Mouse (Mus musculus): Measurements from ENCODE around the gene Sntb2. TPM values are rescaled to one million over a fixed set of nuclear protein-coding genes. Genes with fewer than 3 reads are reported as not detected.

Sntb2 gene
- polyA plus RNA-seq, 1 experiment, result 8.7 TPM

- Histone ChIP-seq H3K4me1 (ENCODE audit: control insufficient read depth, insufficient read depth, low read length) (peaks cover 6% of the 10 kb centered on the region), H3K27ac (ENCODE audit: insufficient read depth, low read length) (no peak overlapping the region), H3K4me3 (ENCODE audit: insufficient read depth, low read length) (no peak overlapping the region)
- no peak for TF ChIP-seq POLR2A (IDR thresholded peaks at IDR 0.05; ENCODE audit: extremely low read depth, insufficient read depth, low read length)
- no peak for TF ChIP-seq CTCF (IDR thresholded peaks at IDR 0.05; ENCODE audit: extremely low read depth, insufficient read depth, low read length)
Measured at GRCm38 (mm10) chr8:106941806-106942205, 6.3 kb downstream of the Sntb2 start.

GRCm38 (mm10) chr8:106943874-106944418 is 8.4 kb downstream of the Sntb2 start:
- H3K4me1 ChIP-seq (ENCODE audit: control insufficient read depth, insufficient read depth, low read length), result peaks cover 5% of the 10 kb centered on the region
- TF ChIP-seq CTCF (IDR thresholded peaks at IDR 0.05; ENCODE audit: extremely low read depth, insufficient read depth, low read length) (no peak), POLR2A (IDR thresholded peaks at IDR 0.05; ENCODE audit: extremely low read depth, insufficient read depth, low read length) (no peak)
- no peak overlapping the region for H3K4me3 ChIP-seq (ENCODE audit: insufficient read depth, low read length)
- no peak overlapping the region for H3K27ac ChIP-seq (ENCODE audit: insufficient read depth, low read length)

GRCm38 (mm10) chr8:106944756-106945155 is 9.2 kb downstream of the Sntb2 start:
- TF ChIP-seq POLR2A (IDR thresholded peaks at IDR 0.05; ENCODE audit: extremely low read depth, insufficient read depth, low read length), result no peak
- TF ChIP-seq CTCF (IDR thresholded peaks at IDR 0.05; ENCODE audit: extremely low read depth, insufficient read depth, low read length), result no peak
- Histone ChIP-seq H3K27ac (ENCODE audit: insufficient read depth, low read length) (no peak overlapping the region), H3K4me3 (ENCODE audit: insufficient read depth, low read length) (no peak overlapping the region), H3K4me1 (ENCODE audit: control insufficient read depth, insufficient read depth, low read length) (peaks cover 3% of the 10 kb centered on the region)

- H3K27ac ChIP-seq (ENCODE audit: insufficient read depth, low read length), result no peak overlapping the region
- peaks cover 3% of the 10 kb centered on the region for H3K4me1 ChIP-seq (ENCODE audit: control insufficient read depth, insufficient read depth, low read length)
- no peak for TF ChIP-seq POLR2A (IDR thresholded peaks at IDR 0.05; ENCODE audit: extremely low read depth, insufficient read depth, low read length)
- no peak for TF ChIP-seq CTCF (IDR thresholded peaks at IDR 0.05; ENCODE audit: extremely low read depth, insufficient read depth, low read length)
- no peak overlapping the region for H3K4me3 ChIP-seq (ENCODE audit: insufficient read depth, low read length)
Measured at GRCm38 (mm10) chr8:106948678-106949243, 13.2 kb downstream of the Sntb2 start.

DNA sequence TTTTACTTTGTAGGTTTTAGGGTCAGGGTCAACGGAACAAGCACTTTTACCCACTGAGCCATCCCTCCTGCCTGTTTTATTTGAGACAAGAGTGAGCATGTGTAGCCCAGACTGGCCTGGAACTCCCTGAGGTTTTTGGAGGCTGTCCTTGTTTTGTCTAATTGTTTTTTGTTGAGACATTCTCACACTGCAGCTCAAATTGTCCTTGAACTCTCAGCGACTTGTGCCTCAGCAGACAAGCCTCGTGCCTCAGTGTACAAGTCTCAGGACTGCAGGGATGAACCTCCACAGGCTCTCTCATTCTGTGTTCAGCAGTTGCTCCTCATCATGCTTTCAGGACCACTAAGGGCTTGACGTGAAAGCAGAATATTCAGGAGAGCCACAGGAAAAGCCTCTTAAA is 16.2 kb downstream of the Sntb2 start:
- Histone ChIP-seq H3K27ac (ENCODE audit: insufficient read depth, low read length) (no peak overlapping the region), H3K4me1 (ENCODE audit: control insufficient read depth, insufficient read depth, low read length) (no peaks in the 10 kb centered on the region; the same call in 1 of the 2 replicates), H3K4me3 (ENCODE audit: insufficient read depth, low read length) (no peak overlapping the region)
- TF ChIP-seq CTCF (IDR thresholded peaks at IDR 0.05; ENCODE audit: extremely low read depth, insufficient read depth, low read length), result no peak

GRCm38 (mm10) chr8:106953571-106953970 is 18.0 kb downstream of the Sntb2 start:
- Histone ChIP-seq H3K4me3 (ENCODE audit: insufficient read depth, low read length) (no peak overlapping the region), H3K27ac (ENCODE audit: insufficient read depth, low read length) (no peak overlapping the region), H3K4me1 (ENCODE audit: control insufficient read depth, insufficient read depth, low read length) (no peaks in the 10 kb centered on the region; the same call in 1 of the 2 replicates)
- TF ChIP-seq CTCF (IDR thresholded peaks at IDR 0.05; ENCODE audit: extremely low read depth, insufficient read depth, low read length) (no peak), POLR2A (IDR thresholded peaks at IDR 0.05; ENCODE audit: extremely low read depth, insufficient read depth, low read length) (no peak)

GRCm38 (mm10) chr8:106957086-106957485 is 21.5 kb downstream of the Sntb2 start:
- H3K4me1 ChIP-seq (ENCODE audit: control insufficient read depth, insufficient read depth, low read length), result 0 out of 2 replicates have a peak, but pooled peaks cover 1% of the 10 kb centered on the region
- no peak overlapping the region for H3K27ac ChIP-seq (ENCODE audit: insufficient read depth, low read length)
- H3K4me3 ChIP-seq (ENCODE audit: insufficient read depth, low read length), result no peak overlapping the region
- TF ChIP-seq CTCF (IDR thresholded peaks at IDR 0.05; ENCODE audit: extremely low read depth, insufficient read depth, low read length), result no peak
- TF ChIP-seq POLR2A (IDR thresholded peaks at IDR 0.05; ENCODE audit: extremely low read depth, insufficient read depth, low read length), result no peak

DNA sequence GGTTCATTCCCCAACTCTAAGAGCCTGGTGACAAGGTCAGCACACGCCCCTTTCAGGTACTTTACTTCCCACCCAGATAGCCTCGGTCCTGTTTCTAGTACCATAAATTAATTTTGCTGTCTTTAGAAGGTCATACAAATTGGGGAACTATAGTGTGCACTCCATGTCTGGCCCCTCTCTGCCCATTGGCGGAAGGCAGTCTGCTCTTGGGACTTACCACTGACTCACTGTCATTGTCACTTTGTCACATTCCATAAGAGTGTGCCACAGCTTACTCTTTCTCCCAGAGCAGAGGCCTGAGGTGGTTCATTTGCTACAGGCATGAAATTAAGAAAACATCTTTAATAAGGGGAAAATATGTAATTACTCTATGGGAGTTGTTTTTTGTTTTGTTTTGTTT is 22.7 kb downstream of the Sntb2 start:
- TF ChIP-seq CTCF (IDR thresholded peaks at IDR 0.05; ENCODE audit: extremely low read depth, insufficient read depth, low read length) (no peak), POLR2A (IDR thresholded peaks at IDR 0.05; ENCODE audit: extremely low read depth, insufficient read depth, low read length) (no peak)
- Histone ChIP-seq H3K27ac (ENCODE audit: insufficient read depth, low read length) (no peak overlapping the region), H3K4me3 (ENCODE audit: insufficient read depth, low read length) (no peak overlapping the region), H3K4me1 (ENCODE audit: control insufficient read depth, insufficient read depth, low read length) (peaks cover 1% of the 10 kb centered on the region; the same call in 1 of the 2 replicates)

DNA sequence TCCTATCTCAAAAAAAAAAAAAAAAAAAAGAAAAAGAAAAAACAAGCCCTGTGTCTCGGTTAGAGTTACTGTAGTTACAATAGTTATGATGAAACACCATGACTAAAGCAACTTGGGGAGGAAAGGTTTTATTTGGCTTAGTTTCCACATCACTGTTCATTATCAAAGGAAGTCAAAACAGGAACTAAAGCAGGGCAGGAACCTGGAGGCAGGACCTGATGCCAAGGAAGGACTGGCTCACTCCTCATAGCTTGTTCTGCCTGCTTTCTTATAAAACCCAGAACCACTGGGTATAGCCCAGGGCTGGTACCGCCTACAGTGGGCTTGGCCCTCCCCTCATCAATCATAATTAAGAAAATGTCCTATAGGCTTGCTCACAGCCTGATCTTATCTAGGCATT is 24.1 kb downstream of the Sntb2 start:
- TF ChIP-seq CTCF (IDR thresholded peaks at IDR 0.05; ENCODE audit: extremely low read depth, insufficient read depth, low read length) (no peak), POLR2A (IDR thresholded peaks at IDR 0.05; ENCODE audit: extremely low read depth, insufficient read depth, low read length) (no peak)
- Histone ChIP-seq H3K27ac (ENCODE audit: insufficient read depth, low read length) (no peak overlapping the region), H3K4me1 (ENCODE audit: control insufficient read depth, insufficient read depth, low read length) (peaks cover 1% of the 10 kb centered on the region; the same call in 1 of the 2 replicates), H3K4me3 (ENCODE audit: insufficient read depth, low read length) (no peak overlapping the region)

DNA sequence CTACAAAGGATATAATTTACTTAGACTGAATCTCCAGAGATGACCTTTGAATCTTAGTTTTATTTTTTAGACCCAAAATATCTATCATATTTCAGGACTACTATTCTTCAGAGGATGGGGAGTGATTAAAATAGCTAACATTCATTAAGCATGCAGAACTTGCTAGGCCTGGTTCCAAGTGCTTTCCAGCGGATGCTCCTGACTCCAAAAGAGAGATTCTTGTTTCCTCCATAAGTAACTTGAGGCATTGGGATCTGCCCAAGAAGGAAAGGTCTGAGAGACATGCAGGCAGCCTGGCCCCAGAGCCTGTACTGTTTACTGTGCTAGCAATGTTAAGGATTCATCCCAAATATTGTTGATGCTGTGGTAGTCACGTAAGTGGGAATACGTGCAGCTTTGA is 26.8 kb downstream of the Sntb2 start:
- Histone ChIP-seq H3K4me1 (ENCODE audit: control insufficient read depth, insufficient read depth, low read length) (peaks cover 1% of the 10 kb centered on the region; the same call in 1 of the 2 replicates), H3K27ac (ENCODE audit: insufficient read depth, low read length) (no peak overlapping the region), H3K4me3 (ENCODE audit: insufficient read depth, low read length) (no peak overlapping the region)
- TF ChIP-seq POLR2A (IDR thresholded peaks at IDR 0.05; ENCODE audit: extremely low read depth, insufficient read depth, low read length) (no peak), CTCF (IDR thresholded peaks at IDR 0.05; ENCODE audit: extremely low read depth, insufficient read depth, low read length) (no peak)

Measured in cortical plate, adult 2 months (tissue).